ENCODE assay signal across 10 mouse cellular contexts in the genomic region with DNA sequence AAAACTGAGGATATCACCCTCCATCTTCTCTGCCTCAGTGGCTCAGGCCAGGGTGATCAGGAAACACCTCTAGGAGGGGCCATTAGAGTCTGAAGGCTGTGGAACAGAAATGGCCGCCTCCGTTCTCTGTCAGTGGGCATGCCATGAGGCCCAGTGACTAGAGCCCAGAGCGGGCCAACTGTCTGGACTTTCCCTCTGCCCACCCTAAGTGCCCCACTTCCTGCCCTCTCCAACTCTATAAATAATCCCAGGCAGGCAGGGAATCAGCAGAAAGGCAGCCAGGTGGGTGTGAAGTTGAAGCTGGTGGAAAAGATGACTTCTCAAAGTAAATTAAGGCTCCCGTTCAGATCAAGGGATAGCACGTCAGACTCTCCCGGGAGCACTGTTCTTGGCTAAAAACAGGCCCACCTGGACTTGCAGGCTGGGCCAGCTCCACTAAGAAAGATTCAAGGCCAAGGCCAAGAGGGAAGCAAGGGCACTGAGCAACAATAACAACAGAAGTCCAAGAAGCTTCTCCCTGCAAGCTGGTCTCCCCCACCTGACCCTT. TPM values are rescaled to one million over a fixed set of nuclear protein-coding genes. Genes with fewer than 3 reads are reported as not detected.
DNase-seq lines count a peak whose midpoint lies in the region; ATAC-seq and TF ChIP-seq lines count a peak whose summit lies in the region.
"Had no signal": no experiment of that assay in that cellular context is flagged by ENCODE, and none has a peak within 500 bp of the region (broad histone marks: within the 10 kb centered on the region; RNA-seq: fewer than 3 reads in every experiment).

No protein-coding gene starts in this region.

- no peak for TF ChIP-seq CTCF in kidney, adult 2 months (conservative IDR thresholded peaks at IDR 0.05; ENCODE audit: insufficient read depth, insufficient read length, low read depth, low read length)

- no peak for ATAC-seq in embryonic facial prominence, embryonic 13.5 days (ENCODE audit: insufficient number of reproducible peaks, insufficient read depth, low FRiP score, low TSS enrichment, low read depth)
- ATAC-seq in heart, embryonic 12.5 days (ENCODE audit: insufficient number of reproducible peaks, low FRiP score): no peak
- no peak for ATAC-seq in midbrain, embryonic 14.5 days (ENCODE audit: low FRiP score, low TSS enrichment)

- no peak for TF ChIP-seq POLR2A in kidney, adult 2 months (IDR thresholded peaks at IDR 0.05; ENCODE audit: low read depth, low read length)

- H3K27ac ChIP-seq in kidney, adult 2 months (ENCODE audit: insufficient read depth, low read depth, low read length): peak overlapping the region; percentile 96
- H3K27ac ChIP-seq in embryonic facial prominence, embryonic 13.5 days: no peak overlapping the region
- H3K27ac ChIP-seq in heart, embryonic 12.5 days (ENCODE audit: poor library complexity, severe bottlenecking): peak overlapping the region; percentile 69
- no peak overlapping the region for H3K27ac ChIP-seq in midbrain, embryonic 14.5 days (replicated peaks; ENCODE audit: low read depth, low read length)
- H3K27ac ChIP-seq: liver, embryonic 14.5 days had no signal

- H3K4me3 ChIP-seq in kidney, adult 2 months (ENCODE audit: insufficient read depth, low read depth, low read length): peak overlapping the region; percentile 79
- no peak overlapping the region for H3K4me3 ChIP-seq in embryonic facial prominence, embryonic 13.5 days
- H3K4me3 ChIP-seq in heart, embryonic 12.5 days: peak overlapping the region; percentile 80
- H3K4me3 ChIP-seq in midbrain, embryonic 14.5 days (replicated peaks; ENCODE audit: low read depth, low read length): peak overlapping the region; percentile 8; the same call in 1 of the 2 replicates

- H3K9ac ChIP-seq in embryonic facial prominence, embryonic 13.5 days: peak overlapping the region; percentile 89; the same call in 1 of the 2 replicates
- H3K9ac ChIP-seq in heart, embryonic 12.5 days: peak overlapping the region; percentile 97
- no peak overlapping the region; the same call in 1 of the 2 replicates for H3K9ac ChIP-seq in midbrain, embryonic 14.5 days (replicated peaks; ENCODE audit: low read length)
- H3K9ac ChIP-seq: liver, embryonic 14.5 days had no signal

- H3K4me2 ChIP-seq in embryonic facial prominence, embryonic 13.5 days: peak overlapping the region; percentile 83
- H3K4me2 ChIP-seq in heart, embryonic 12.5 days: peak overlapping the region; percentile 78
- H3K4me2 ChIP-seq in midbrain, embryonic 14.5 days (ENCODE audit: low read length): peak overlapping the region; percentile 65

- 35% methylated on average over 6 of the region's 6 CpGs for WGBS in kidney, adult 2 months
- WGBS in embryonic facial prominence, embryonic 13.5 days: 80% methylated on average over 6 of the region's 6 CpGs
- WGBS in heart, embryonic 12.5 days: 60% methylated on average over 6 of the region's 6 CpGs
- 86% methylated on average over 6 of the region's 6 CpGs for WGBS in midbrain, embryonic 14.5 days

- no peaks in the 10 kb centered on the region; the same call in 1 of the 2 replicates for H3K36me3 ChIP-seq in kidney, adult 2 months (ENCODE audit: control insufficient read depth, insufficient read depth, low read length)
- H3K36me3 ChIP-seq in embryonic facial prominence, embryonic 13.5 days: peaks cover 4% of the 10 kb centered on the region; the same call in 1 of the 2 replicates
- peaks cover 7% of the 10 kb centered on the region for H3K36me3 ChIP-seq in heart, embryonic 12.5 days
- no peaks in the 10 kb centered on the region for H3K36me3 ChIP-seq in midbrain, embryonic 14.5 days (ENCODE audit: control insufficient read depth, insufficient read depth, low read length)

- H3K4me1 ChIP-seq in kidney, adult 2 months (ENCODE audit: control insufficient read depth, insufficient read depth, low read length): peaks cover 52% of the 10 kb centered on the region
- H3K4me1 ChIP-seq in embryonic facial prominence, embryonic 13.5 days: peaks cover 51% of the 10 kb centered on the region
- H3K4me1 ChIP-seq in heart, embryonic 12.5 days (replicated peaks): peaks cover 68% of the 10 kb centered on the region
- H3K4me1 ChIP-seq in midbrain, embryonic 14.5 days (ENCODE audit: control insufficient read depth, insufficient read depth, low read length): peaks cover 23% of the 10 kb centered on the region

- no peaks in the 10 kb centered on the region for H3K27me3 ChIP-seq in kidney, adult 2 months (replicated peaks; ENCODE audit: control insufficient read depth, insufficient read depth, low read length)
- H3K27me3 ChIP-seq in embryonic facial prominence, embryonic 13.5 days: no peaks in the 10 kb centered on the region
- no peaks in the 10 kb centered on the region for H3K27me3 ChIP-seq in heart, embryonic 12.5 days (replicated peaks)
- no peaks in the 10 kb centered on the region for H3K27me3 ChIP-seq in midbrain, embryonic 14.5 days (ENCODE audit: control insufficient read depth, insufficient read depth, low read length)

- no peak for DNase-seq in kidney, adult 2 months
- no peak for DNase-seq in kidney, postnatal 36 days
- DNase-seq in midbrain, embryonic 14.5 days: no peak
- DNase-seq in spleen, postnatal 10 days (ENCODE audit: low spot score in 2 of 2): no peak
- DNase-seq in urinary bladder, postnatal 4 days (ENCODE audit: low spot score in 2 of 2): no peak
- DNase-seq: adrenal gland, postnatal 10 days had no signal

- no peaks in the 10 kb centered on the region for H3K9me3 ChIP-seq in embryonic facial prominence, embryonic 13.5 days
- H3K9me3 ChIP-seq in heart, embryonic 12.5 days (replicated peaks): no peaks in the 10 kb centered on the region
- H3K9me3 ChIP-seq in midbrain, embryonic 14.5 days (ENCODE audit: control insufficient read depth, low read length): no peaks in the 10 kb centered on the region

RNA-seq across cellular contexts. Expression of a gene that starts 2.5 kb away (rescaled TPM):
- polyA plus RNA-seq in kidney, adult 2 months (2012; rRNA removed): 56.8 and 63.6 TPM in 2 replicates
- 13.6 and 14.7 TPM in 2 replicates for polyA plus RNA-seq in embryonic facial prominence, embryonic 13.5 days (2015; fragmentation: Nextera tagmentation; extraction: Ambion mirVana)
- polyA plus RNA-seq in heart, embryonic 12.5 days (2016; fragmentation: Nextera tagmentation; extraction: Ambion mirVana): 42.0 and 42.6 TPM in 2 replicates
- polyA plus RNA-seq in midbrain, embryonic 14.5 days (2014; fragmentation: Nextera tagmentation; extraction: Ambion mirVana): 15.0 and 15.7 TPM in 2 replicates

RNA-seq across cellular contexts. Expression of a gene that starts 38.7 kb away (rescaled TPM):
- polyA plus RNA-seq in kidney, adult 2 months (2012; rRNA removed): 23.6 and 25.8 TPM in 2 replicates
- polyA plus RNA-seq in embryonic facial prominence, embryonic 13.5 days (2015; fragmentation: Nextera tagmentation; extraction: Ambion mirVana): 7.0 and 8.2 TPM in 2 replicates
- 2.9 and 3.9 TPM in 2 replicates for polyA plus RNA-seq in heart, embryonic 12.5 days (2016; fragmentation: Nextera tagmentation; extraction: Ambion mirVana)
- 15.6 and 24.0 TPM in 2 replicates for polyA plus RNA-seq in midbrain, embryonic 14.5 days (2014; fragmentation: Nextera tagmentation; extraction: Ambion mirVana)

RNA-seq across cellular contexts. Expression of a gene that starts 51.8 kb away (rescaled TPM):
- polyA plus RNA-seq in kidney, adult 2 months (2012; rRNA removed): not detected in 2 replicates
- not detected in 2 replicates for polyA plus RNA-seq in embryonic facial prominence, embryonic 13.5 days (2015; fragmentation: Nextera tagmentation; extraction: Ambion mirVana)
- polyA plus RNA-seq in heart, embryonic 12.5 days (2016; fragmentation: Nextera tagmentation; extraction: Ambion mirVana): not detected in 2 replicates
- not detected in 2 replicates for polyA plus RNA-seq in midbrain, embryonic 14.5 days (2014; fragmentation: Nextera tagmentation; extraction: Ambion mirVana)
- polyA plus RNA-seq: embryonic facial prominence, embryonic 11.5 days; liver, embryonic 14.5 days had no signal

RNA-seq across cellular contexts. Expression of a gene that starts 59.9 kb away (rescaled TPM):
- 16.4 and 18.8 TPM in 2 replicates for polyA plus RNA-seq in kidney, adult 2 months (2012; rRNA removed)
- polyA plus RNA-seq in embryonic facial prominence, embryonic 13.5 days (2015; fragmentation: Nextera tagmentation; extraction: Ambion mirVana): 56.2 and 59.1 TPM in 2 replicates
- 41.3 and 46.1 TPM in 2 replicates for polyA plus RNA-seq in heart, embryonic 12.5 days (2016; fragmentation: Nextera tagmentation; extraction: Ambion mirVana)
- polyA plus RNA-seq in midbrain, embryonic 14.5 days (2014; fragmentation: Nextera tagmentation; extraction: Ambion mirVana): 54.0 and 55.9 TPM in 2 replicates

Comparison
In these comparisons a context has a peak if more than half of its experiments do, and no peak if none do; other contexts are left out.
1. H3K27ac ChIP-seq: peak in kidney, adult 2 months (single experiment) and heart, embryonic 12.5 days (single experiment); none in embryonic facial prominence, embryonic 13.5 days (single experiment) and midbrain, embryonic 14.5 days (single experiment).
2. Peak in every context shown above with its lines, with median percentiles within 50 percentile points of each other: H3K4me2 ChIP-seq.